Mouse (Mus musculus) v-Abl transformed pro-B cells (cell line): ENCODE data around the gene Prss43.
"Not testable (repeated sequence)": the region's sequence is repeated elsewhere in the genome, so short reads cannot be mapped to it uniquely, and the experiment has no call there.

ENCODE experiments used
- in situ Hi-C, 2 experiments: fragments of 400-800 bp; cut with MboI; formaldehyde crosslinking; loops; one replicate each; pipeline ENCODE4 v1.15.1; 2025; ENCODE audit not compliant: unreplicated experiment in 2 of 2

Prss43 gene

GRCm38 (mm10) chr9:110826390-110826789, at the start of gene Prss43:
Gene Prss43 (plus strand): TSS chr9:110826690.
- in situ Hi-C loops: no loop called here

- in situ Hi-C loops: loop anchor here in 1 of 2 experiments (5.0 to 10.0 kb wide), 2 partner anchors 66 to 143 kb away; no protein-coding TSS in a partner anchor
Measured at GRCm38 (mm10) chr9:110778100-110778499, 48.4 kb upstream of the Prss43 start.

- in situ Hi-C loops: loop anchor here in 1 of 2 experiments (5.0 to 10.0 kb wide), 2 partner anchors 66 to 144 kb away; no protein-coding TSS in a partner anchor
Measured at GRCm38 (mm10) chr9:110778559-110778958, 47.9 kb upstream of the Prss43 start.

DNA sequence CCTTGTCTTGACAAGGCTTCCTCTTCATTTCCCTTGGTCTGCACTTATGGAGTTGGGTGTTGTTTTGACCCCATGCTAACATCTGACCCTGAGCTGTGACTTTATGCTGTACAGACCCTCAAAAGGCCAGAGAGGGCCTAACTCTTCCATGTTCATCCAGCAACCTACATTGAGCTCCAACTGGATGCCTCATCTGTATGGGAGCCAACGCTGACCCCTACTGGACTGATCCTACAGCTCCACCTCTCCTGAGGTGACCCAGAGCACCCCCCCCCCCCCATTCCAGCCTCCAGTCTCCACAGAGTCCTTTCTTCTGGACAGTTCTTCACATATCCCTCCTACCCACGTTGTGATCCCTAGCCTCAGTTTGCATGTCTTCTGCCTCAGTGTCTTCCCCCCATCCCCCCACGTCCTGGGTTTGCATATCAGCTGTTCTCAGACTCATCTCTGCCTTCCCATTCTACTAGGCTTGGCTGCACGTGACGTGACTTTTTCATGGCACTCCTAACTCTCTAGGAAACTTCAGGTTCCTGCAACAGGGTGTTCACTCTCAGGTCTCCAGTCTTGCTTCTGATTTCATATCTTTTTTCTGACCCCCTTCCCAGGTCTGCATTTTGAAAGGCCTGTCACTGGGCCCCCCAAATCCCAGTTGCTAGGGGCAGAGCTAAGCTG, 47.1 kb upstream of the Prss43 start:
- in situ Hi-C loops: loop anchor here in 1 of 2 experiments (5.0 to 10.0 kb wide), 2 partner anchors 67 to 145 kb away; no protein-coding TSS in a partner anchor

DNA sequence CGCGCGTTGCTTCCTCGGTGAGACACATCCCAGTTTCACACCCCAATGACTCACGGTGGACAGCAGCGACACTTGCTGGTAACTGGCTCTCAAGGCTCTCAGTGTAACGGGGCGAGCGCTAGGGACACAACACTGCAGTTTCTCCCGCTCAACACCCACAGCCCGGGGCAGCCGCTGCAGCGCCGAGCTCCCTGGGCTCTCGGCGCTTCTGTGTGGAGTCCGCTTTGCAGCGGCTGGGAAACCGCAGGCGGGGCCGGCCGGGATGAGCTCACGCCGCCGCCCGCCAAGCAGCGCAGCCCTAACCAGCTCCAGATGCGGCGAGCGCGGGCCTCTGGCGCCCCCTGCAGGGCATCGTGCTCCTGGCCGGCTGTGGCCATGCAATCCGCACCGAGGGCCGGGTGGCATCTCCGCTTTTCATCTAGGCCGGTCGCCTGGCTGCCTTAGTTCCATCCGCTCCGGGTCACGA, 45.2 kb upstream of the Prss43 start:
- in situ Hi-C loops: loop anchor here (5.0 kb wide), 1 partner anchor 369 kb away; no protein-coding TSS in a partner anchor

GRCm38 (mm10) chr9:110781731-110782130, 44.8 kb upstream of the Prss43 start:
- in situ Hi-C loops: loop anchor here (5.0 kb wide), 1 partner anchor 369 kb away; no protein-coding TSS in a partner anchor

DNA sequence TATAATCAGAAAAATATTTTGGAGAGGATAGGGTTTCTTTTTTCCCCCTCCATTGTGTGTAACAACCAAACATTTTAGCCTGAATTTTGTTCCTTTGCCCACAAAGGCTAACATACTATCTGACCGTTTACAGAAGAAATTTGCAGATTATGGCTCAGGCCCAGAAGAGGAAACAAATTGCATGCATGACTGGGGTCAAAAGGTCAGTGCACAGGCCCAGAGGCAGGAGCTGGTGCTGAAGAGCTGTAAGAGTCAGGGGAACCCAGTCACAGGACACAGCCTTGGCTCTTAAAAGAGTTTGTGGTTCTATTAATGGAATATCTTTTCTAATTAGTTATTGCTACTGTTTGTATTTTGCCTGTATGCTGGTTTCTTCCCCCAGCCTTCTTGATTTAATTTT, 42.9 kb upstream of the Prss43 start:
- in situ Hi-C loops: loop anchor here (5.0 kb wide), 1 partner anchor 371 kb away; no protein-coding TSS in a partner anchor

DNA sequence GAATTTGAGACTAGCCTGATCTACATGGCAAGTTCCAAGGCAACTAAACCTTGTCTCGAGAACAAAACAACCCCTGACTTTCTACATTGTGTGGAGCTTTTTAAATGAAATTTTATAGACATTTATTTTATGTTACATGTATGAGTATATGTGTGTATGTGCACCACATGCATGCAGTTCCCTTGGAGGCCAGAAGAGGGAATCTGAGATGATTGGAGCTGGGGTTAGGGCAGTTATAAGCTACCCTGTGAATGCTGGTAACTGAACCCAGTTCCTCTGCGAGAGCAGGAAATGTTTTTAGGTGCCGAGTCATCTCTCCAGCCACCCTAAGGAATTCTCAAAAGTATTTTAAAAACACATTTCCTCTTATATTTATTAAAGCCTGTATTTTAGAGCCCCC, 38.3 kb upstream of the Prss43 start:
- in situ Hi-C loops: no loop called here

GRCm38 (mm10) chr9:110790462-110790861, 36.0 kb upstream of the Prss43 start:
- in situ Hi-C loops: no loop called here

- in situ Hi-C loops: no loop called here
Measured at GRCm38 (mm10) chr9:110797013-110797412, 29.5 kb upstream of the Prss43 start.

GRCm38 (mm10) chr9:110797866-110798265, 28.6 kb upstream of the Prss43 start, which contains the start of gene Prss42:
Gene Prss42 (plus strand): TSS chr9:110798166.
- in situ Hi-C loops: no loop called here

- in situ Hi-C loops: no loop called here
Measured at GRCm38 (mm10) chr9:110800834-110801479, 25.5 kb upstream of the Prss43 start.

GRCm38 (mm10) chr9:110803294-110803693, 23.2 kb upstream of the Prss43 start:
- in situ Hi-C loops: no loop called here

- in situ Hi-C loops: no loop called here
Measured at GRCm38 (mm10) chr9:110810051-110810450, 16.4 kb upstream of the Prss43 start.

- in situ Hi-C loops: no loop called here
Measured at GRCm38 (mm10) chr9:110813789-110814188, 12.7 kb upstream of the Prss43 start, which contains the start of gene Prss44. Gene Prss44 (plus strand): TSS chr9:110813994.

DNA sequence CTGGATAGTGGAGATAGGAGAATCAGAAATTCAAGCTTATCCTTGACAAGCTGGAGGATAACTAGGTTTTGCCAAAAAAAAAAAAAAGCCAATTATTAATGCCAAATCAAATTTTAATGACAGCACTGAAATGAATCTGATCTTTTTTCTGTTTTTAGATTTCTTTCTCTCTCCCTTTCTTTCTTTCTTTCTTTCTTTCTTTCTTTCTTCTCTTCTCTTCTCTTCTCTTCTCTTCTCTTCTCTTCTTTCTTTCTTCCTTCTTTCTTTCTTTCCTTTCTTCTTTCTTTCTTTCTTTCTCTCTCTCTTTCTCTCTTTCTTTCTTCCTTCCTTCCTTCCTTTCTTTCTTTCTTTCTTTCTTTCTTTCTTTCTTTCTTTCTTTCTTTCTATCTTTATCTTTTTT, 5.9 kb upstream of the Prss43 start:
- in situ Hi-C loops: not testable (repeated sequence)

GRCm38 (mm10) chr9:110821436-110821835, 5.1 kb upstream of the Prss43 start:
- in situ Hi-C loops: no loop called here

- in situ Hi-C loops: no loop called here
Measured at GRCm38 (mm10) chr9:110825426-110825825, 1.1 kb upstream of the Prss43 start.

GRCm38 (mm10) chr9:110825832-110826231, 658 bp upstream of the Prss43 start:
- in situ Hi-C loops: no loop called here

DNA sequence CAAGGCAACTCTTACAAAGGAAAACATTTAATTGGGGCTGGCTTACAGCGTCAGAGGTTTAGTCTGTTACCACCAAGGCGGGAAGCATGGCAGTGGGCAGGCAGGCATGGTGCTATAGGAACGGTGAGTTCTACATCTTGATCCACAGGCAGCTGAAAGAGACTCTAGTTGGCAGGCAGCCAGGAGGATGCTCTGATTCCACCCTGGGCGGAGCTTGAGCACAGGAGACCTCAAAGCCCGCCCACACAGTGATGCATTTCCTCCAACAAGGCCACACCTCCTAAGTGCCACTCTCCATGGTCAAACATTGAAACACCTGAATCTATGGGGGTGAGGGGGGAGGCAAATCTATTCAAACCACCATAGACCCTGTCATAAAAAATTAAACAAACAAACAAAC, 6.5 kb downstream of the Prss43 start:
- in situ Hi-C loops: no loop called here

DNA sequence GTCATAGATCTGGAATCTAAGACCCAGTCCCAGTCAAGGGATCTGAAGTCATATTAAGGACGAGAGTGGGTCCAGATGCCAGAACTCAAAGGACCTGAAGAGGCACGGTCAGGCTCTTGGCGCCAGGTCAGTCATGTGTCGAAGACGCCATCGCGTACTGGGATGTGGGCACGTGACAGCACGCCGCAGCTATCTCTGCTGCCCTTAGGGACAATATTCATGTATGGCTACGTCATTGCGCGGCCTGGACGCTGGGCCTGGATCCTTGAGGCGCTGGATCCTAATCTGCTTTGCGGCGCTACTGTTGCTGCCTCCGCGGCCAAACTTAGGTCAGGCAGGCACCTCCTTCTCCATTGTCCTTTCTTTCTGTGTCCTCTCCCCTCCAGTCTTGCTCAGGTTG, 7.9 kb downstream of the Prss43 start, which contains the start of gene Prss45:
Prss45 (plus strand) TSS at position 178 of the 400 bp plus-strand sequence.
- in situ Hi-C loops: no loop called here
